26 mouse cellular contexts compared by ENCODE assay signal in the genomic region with DNA sequence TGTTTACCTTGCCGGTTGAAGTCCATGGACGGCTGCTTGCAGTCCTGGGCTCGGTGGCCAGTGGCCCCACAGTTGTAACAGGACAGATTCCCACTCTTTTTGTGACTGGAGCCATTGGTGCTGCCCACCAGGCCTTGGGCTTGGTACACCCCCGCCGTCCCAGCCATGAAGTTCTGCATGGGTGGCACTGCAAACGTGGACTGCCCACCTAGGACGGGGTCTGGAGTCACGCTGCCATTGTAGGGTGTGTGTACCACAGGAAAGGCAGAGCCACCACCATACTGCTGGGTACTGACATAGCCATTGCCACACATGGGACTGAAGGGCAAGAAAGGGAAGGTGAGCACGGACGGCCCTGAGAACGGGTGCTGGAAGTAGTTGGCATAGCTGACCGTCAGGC. TPM values are rescaled to one million over a fixed set of nuclear protein-coding genes. Genes with fewer than 3 reads are reported as not detected.
A peak's percentile ranks its signal among the peaks of the same experiment; 100 is the strongest.
DNase-seq lines count a peak whose midpoint lies in the region; ATAC-seq and TF ChIP-seq lines count a peak whose summit lies in the region.
"Had no signal": no experiment of that assay in that cellular context is flagged by ENCODE, and none has a peak within 500 bp of the region (broad histone marks: within the 10 kb centered on the region; RNA-seq: fewer than 3 reads in every experiment).

No protein-coding gene starts in this region.

- no peaks in the 10 kb centered on the region for H3K4me1 ChIP-seq in intestine, postnatal 0 days (replicated peaks; ENCODE audit: control insufficient read depth, insufficient read depth, low read length)
- no peaks in the 10 kb centered on the region for H3K4me1 ChIP-seq in intestine, embryonic 16.5 days (ENCODE audit: control insufficient read depth, insufficient read depth, low read length)
- peaks cover 19% of the 10 kb centered on the region for H3K4me1 ChIP-seq in megakaryocyte, embryonic 14.5 days
- H3K4me1 ChIP-seq: embryonic facial prominence, embryonic 10.5 days; embryonic facial prominence, embryonic 12.5 days; forebrain, embryonic 13.5 days; forebrain, embryonic 15.5 days had no signal

- no peak overlapping the region for H3K4me3 ChIP-seq in intestine, postnatal 0 days (ENCODE audit: low read depth, low read length)
- no peak overlapping the region for H3K4me3 ChIP-seq in intestine, embryonic 16.5 days (ENCODE audit: low read length)
- peak overlapping the region; percentile 46 for H3K4me3 ChIP-seq in megakaryocyte, embryonic 14.5 days (replicated peaks)
- H3K4me3 ChIP-seq: embryonic facial prominence, embryonic 10.5 days; embryonic facial prominence, embryonic 12.5 days; forebrain, embryonic 13.5 days; forebrain, embryonic 15.5 days had no signal

- DNase-seq in kidney, postnatal 36 days = no peak
- DNase-seq: adrenal gland, adult 8-10 months; adrenal gland, postnatal 14 days; adrenal gland, postnatal 36 days; cerebellum, adult 11-12 months; cerebellum, adult 2 months; cerebellum, adult 9-10 months; cerebellum, postnatal 10 days; cerebellum, postnatal 25 days; forebrain, postnatal 0 days had no signal

- no peak overlapping the region for H3K9ac ChIP-seq in intestine, postnatal 0 days (ENCODE audit: low read depth, low read length)
- H3K9ac ChIP-seq in intestine, embryonic 16.5 days (ENCODE audit: low read depth, low read length) = no peak overlapping the region
- H3K9ac ChIP-seq: embryonic facial prominence, embryonic 12.5 days; forebrain, embryonic 13.5 days; forebrain, embryonic 15.5 days; forebrain, postnatal 0 days had no signal

- 93% methylated on average over 12 of the region's 12 CpGs for WGBS in intestine, postnatal 0 days
- 95% methylated on average over 12 of the region's 12 CpGs for WGBS in intestine, embryonic 16.5 days

- H3K9me3 ChIP-seq in intestine, postnatal 0 days (ENCODE audit: control insufficient read depth) = no peaks in the 10 kb centered on the region
- H3K9me3 ChIP-seq in intestine, embryonic 16.5 days (ENCODE audit: control insufficient read depth, low read length) = no peaks in the 10 kb centered on the region
- no peaks in the 10 kb centered on the region for H3K9me3 ChIP-seq in megakaryocyte, embryonic 14.5 days
- H3K9me3 ChIP-seq: embryonic facial prominence, embryonic 10.5 days; embryonic facial prominence, embryonic 12.5 days; forebrain, embryonic 13.5 days; forebrain, embryonic 15.5 days; G1E had no signal

- TF ChIP-seq CTCF in intestine, postnatal 0 days (IDR thresholded peaks at IDR 0.05; ENCODE audit: low read depth) = no peak

- no peaks in the 10 kb centered on the region for H3K27me3 ChIP-seq in intestine, postnatal 0 days (replicated peaks; ENCODE audit: control insufficient read depth, insufficient read depth, low read length)
- no peaks in the 10 kb centered on the region for H3K27me3 ChIP-seq in intestine, embryonic 16.5 days (replicated peaks; ENCODE audit: control insufficient read depth, insufficient read depth, low read length)
- H3K27me3 ChIP-seq in megakaryocyte, embryonic 14.5 days (replicated peaks) = peaks cover 37% of the 10 kb centered on the region
- H3K27me3 ChIP-seq: embryonic facial prominence, embryonic 12.5 days; forebrain, embryonic 13.5 days; forebrain, embryonic 15.5 days; Patski had no signal

- no peak overlapping the region for H3K4me2 ChIP-seq in intestine, postnatal 0 days (replicated peaks; ENCODE audit: low read depth)
- no peak overlapping the region for H3K4me2 ChIP-seq in intestine, embryonic 16.5 days (ENCODE audit: low read depth, low read length)
- H3K4me2 ChIP-seq: embryonic facial prominence, embryonic 12.5 days; forebrain, embryonic 13.5 days; forebrain, embryonic 15.5 days had no signal

- ATAC-seq in intestine, postnatal 0 days = no peak
- no peak for ATAC-seq in intestine, embryonic 16.5 days
- ATAC-seq in megakaryocyte, adult 5-6 weeks (ENCODE audit: poor library complexity, severe bottlenecking) = no peak
- ATAC-seq: activated CD4-positive, CD25-positive, alpha-beta regulatory T cell, adult 4 months; forebrain, embryonic 13.5 days; forebrain, embryonic 15.5 days; forebrain, postnatal 0 days; Patski had no signal

- peaks cover 78% of the 10 kb centered on the region for H3K36me3 ChIP-seq in intestine, postnatal 0 days (ENCODE audit: control insufficient read depth, insufficient read depth)
- peaks cover 27% of the 10 kb centered on the region for H3K36me3 ChIP-seq in intestine, embryonic 16.5 days (ENCODE audit: control insufficient read depth, insufficient read depth, low read length)
- peaks cover 13% of the 10 kb centered on the region for H3K36me3 ChIP-seq in megakaryocyte, embryonic 14.5 days (replicated peaks; ENCODE audit: low read length)

- peak overlapping the region; percentile 21; the same call in 1 of the 2 replicates for H3K27ac ChIP-seq in intestine, postnatal 0 days (ENCODE audit: low read depth, low read length)
- no peak overlapping the region for H3K27ac ChIP-seq in intestine, embryonic 16.5 days (ENCODE audit: low read length)
- H3K27ac ChIP-seq: embryonic facial prominence, embryonic 10.5 days; embryonic facial prominence, embryonic 12.5 days; forebrain, embryonic 13.5 days; forebrain, embryonic 15.5 days had no signal

RNA-seq across cellular contexts. Expression of gene Map1lc3b, which starts 13.6 kb away (rescaled TPM):
- polyA plus RNA-seq in intestine, postnatal 0 days (2015; fragmentation: Nextera tagmentation; extraction: Ambion mirVana) = 264 and 267 TPM in 2 replicates
- polyA plus RNA-seq in intestine, embryonic 16.5 days (2015; fragmentation: Nextera tagmentation; extraction: Ambion mirVana) = 190 and 192 TPM in 2 replicates
- polyA plus RNA-seq in megakaryocyte, embryonic 14.5 days (2012; ENCODE audit: insufficient read depth, low replicate concordance) = 62.1 and 147 TPM in 2 replicates
- total RNA-seq in megakaryocyte, adult 5-6 weeks (2015) = 124 and 139 TPM in 2 replicates
- total RNA-seq in megakaryocyte, adult 5-6 weeks (2017) = 141 and 163 TPM in 2 replicates

RNA-seq across cellular contexts. Expression of gene Fbxo31, which starts 25.2 kb away (rescaled TPM):
- 4.5 and 5.6 TPM in 2 replicates for polyA plus RNA-seq in intestine, postnatal 0 days (2015; fragmentation: Nextera tagmentation; extraction: Ambion mirVana)
- 8.6 and 10.6 TPM in 2 replicates for polyA plus RNA-seq in intestine, embryonic 16.5 days (2015; fragmentation: Nextera tagmentation; extraction: Ambion mirVana)
- polyA plus RNA-seq in megakaryocyte, embryonic 14.5 days (2012; ENCODE audit: insufficient read depth, low replicate concordance) = 19.2 and 31.2 TPM in 2 replicates
- total RNA-seq in megakaryocyte, adult 5-6 weeks (2015) = 4.2 and 5.3 TPM in 2 replicates
- total RNA-seq in megakaryocyte, adult 5-6 weeks (2017) = 5.2 and 10.8 TPM in 2 replicates

RNA-seq across cellular contexts. Expression of gene Zcchc14, which starts 48.9 kb away (rescaled TPM):
- polyA plus RNA-seq in intestine, postnatal 0 days (2015; fragmentation: Nextera tagmentation; extraction: Ambion mirVana) = 6.9 and 8.3 TPM in 2 replicates
- 7.7 and 9.5 TPM in 2 replicates for polyA plus RNA-seq in intestine, embryonic 16.5 days (2015; fragmentation: Nextera tagmentation; extraction: Ambion mirVana)
- 0.19 and 0.36 TPM in 2 replicates for polyA plus RNA-seq in megakaryocyte, embryonic 14.5 days (2012; ENCODE audit: insufficient read depth, low replicate concordance)
- 0.36 and 0.56 TPM in 2 replicates for total RNA-seq in megakaryocyte, adult 5-6 weeks (2015)
- 0.04 and 0.99 TPM in 2 replicates for total RNA-seq in megakaryocyte, adult 5-6 weeks (2017)
- polyA plus RNA-seq: G1E had no signal

RNA-seq across cellular contexts. Expression of gene 1700018B08Rik, which starts 59.7 kb away (rescaled TPM):
- polyA plus RNA-seq in intestine, postnatal 0 days (2015; fragmentation: Nextera tagmentation; extraction: Ambion mirVana) = not detected in 2 replicates
- not detected in 2 replicates for polyA plus RNA-seq in intestine, embryonic 16.5 days (2015; fragmentation: Nextera tagmentation; extraction: Ambion mirVana)
- polyA plus RNA-seq in megakaryocyte, embryonic 14.5 days (2012; ENCODE audit: insufficient read depth, low replicate concordance) = not detected in 2 replicates
- total RNA-seq in megakaryocyte, adult 5-6 weeks (2015) = not detected in 2 replicates
- total RNA-seq in megakaryocyte, adult 5-6 weeks (2017) = not detected in 2 replicates
- total RNA-seq: adrenal gland, adult 18-20 months; adrenal gland, adult 8-10 months; adrenal gland, postnatal 14 days; adrenal gland, postnatal 36 days; forebrain, postnatal 0 days; G1E had no signal
- polyA plus RNA-seq: activated CD4-positive, CD25-positive, alpha-beta regulatory T cell, adult 4 months; C2C12; cerebellum, adult 2 months; cortical plate, adult 2 months; embryonic facial prominence, embryonic 10.5 days; embryonic facial prominence, embryonic 12.5 days; embryonic facial prominence, embryonic 14.5 days; forebrain, embryonic 11.5 days; forebrain, embryonic 13.5 days; forebrain, embryonic 15.5 days; forebrain, postnatal 0 days; G1E; Patski had no signal
